Mouse (Mus musculus) heart, adult 9 months (tissue): ENCODE data around the gene Camk2b.
"Not testable (repeated sequence)": the region's sequence is repeated elsewhere in the genome, so short reads cannot be mapped to it uniquely, and the experiment has no call there.

Experiments
- DNase-seq, 2 experiments: peaks; one replicate each; pipeline ENCODE4 v3.0.0; 2022; ENCODE audit warnings: low spot score in 2 of 2

The Camk2b gene

GRCm38 (mm10) chr11:6066176-6066575 is at the start of gene Camk2b:
Camk2b (minus strand) TSS chr11:6066362.
- DNase-seq: no peak

- no peak for DNase-seq
Measured at GRCm38 (mm10) chr11:6111734-6112484, 45.7 kb upstream of the Camk2b start.

- no peak for DNase-seq
Measured at GRCm38 (mm10) chr11:6109990-6110389, 43.8 kb upstream of the Camk2b start.

- DNase-seq: no peak
Measured at GRCm38 (mm10) chr11:6108296-6108695, 42.1 kb upstream of the Camk2b start.

DNA sequence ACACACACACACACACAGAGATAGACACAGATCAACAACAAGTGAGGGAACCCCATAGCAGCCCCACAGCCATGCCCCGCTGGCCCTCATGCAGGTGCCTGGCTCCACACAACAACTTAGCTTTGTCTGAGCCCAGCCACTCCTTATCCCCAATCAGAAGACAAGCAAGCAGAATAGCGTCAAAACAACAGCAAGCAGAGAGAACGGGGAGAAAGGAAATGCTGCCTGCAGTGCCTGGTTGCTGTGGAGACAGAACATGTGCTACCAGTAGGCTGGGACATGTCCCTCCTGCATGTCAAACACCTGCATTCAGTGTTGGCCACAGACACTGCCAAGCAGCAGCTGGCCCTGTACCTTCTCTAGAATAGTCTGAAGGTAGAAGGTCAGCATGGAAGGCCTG is 41.6 kb upstream of the Camk2b start:
- no peak for DNase-seq

DNA sequence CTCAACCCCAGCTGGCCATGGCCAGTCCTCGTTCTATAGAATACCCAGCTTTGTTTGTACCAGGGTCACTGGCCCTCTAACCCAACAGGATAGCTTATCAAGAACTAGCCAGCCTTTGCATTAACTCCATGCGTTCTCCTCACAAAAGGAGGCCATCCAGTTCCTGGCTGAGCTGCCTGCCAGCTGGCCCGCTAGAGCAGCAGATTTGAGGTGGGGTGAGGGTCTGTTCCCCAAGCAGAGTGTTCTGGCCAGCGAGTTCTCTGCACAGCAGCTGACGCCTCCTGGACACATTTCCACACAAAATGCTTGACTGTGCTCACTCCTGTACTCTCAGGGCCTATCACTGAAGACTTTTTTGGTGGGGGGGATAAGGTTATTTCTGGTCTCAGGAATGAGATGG is 38.6 kb upstream of the Camk2b start:
- no peak for DNase-seq

- not testable (repeated sequence) for DNase-seq
Measured at GRCm38 (mm10) chr11:6096637-6097036, 30.5 kb upstream of the Camk2b start.

- DNase-seq: no peak
Measured at GRCm38 (mm10) chr11:6086991-6087390, 20.8 kb upstream of the Camk2b start.

DNA sequence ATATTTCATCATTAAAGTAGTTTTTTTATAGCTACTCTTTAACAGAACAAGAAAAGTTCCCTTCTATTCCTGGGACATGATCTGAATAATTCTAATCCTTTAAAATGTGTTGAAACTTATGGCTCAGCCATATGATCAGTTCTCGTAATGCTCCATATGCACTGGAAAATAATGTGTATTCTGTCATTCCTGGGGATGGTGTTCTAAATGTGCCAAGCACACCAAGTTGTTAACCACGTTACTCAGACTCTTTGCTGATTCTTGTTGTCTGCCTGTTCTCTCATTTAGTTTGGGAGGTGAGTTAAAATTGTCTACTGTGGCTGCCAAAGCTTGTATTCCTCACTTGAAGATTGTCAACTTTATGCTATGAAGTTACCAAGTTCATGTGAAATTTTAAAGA is 12.6 kb upstream of the Camk2b start:
- no peak for DNase-seq

DNA sequence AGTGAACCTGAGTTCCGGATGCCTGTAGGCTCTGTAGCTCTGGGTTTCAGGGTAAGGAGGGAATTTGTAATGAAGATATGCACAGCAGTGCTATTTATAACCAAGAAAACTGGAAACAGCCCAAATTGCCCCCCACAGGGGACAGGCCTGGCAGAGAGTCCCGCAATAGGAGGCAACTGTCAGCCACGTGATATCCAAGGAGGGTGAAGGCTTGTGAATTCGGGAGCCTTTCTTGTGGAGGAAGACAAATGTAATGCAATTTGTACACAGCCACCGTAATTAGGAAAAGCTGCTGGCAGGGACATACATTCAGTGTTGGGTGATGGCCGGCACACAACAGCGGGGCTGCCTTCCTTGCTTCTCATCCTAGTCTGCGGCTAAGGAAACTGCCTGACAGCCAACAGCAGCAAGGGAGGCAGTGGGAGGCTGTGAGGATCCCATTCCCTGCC is 9.5 kb upstream of the Camk2b start:
- no peak for DNase-seq

DNA sequence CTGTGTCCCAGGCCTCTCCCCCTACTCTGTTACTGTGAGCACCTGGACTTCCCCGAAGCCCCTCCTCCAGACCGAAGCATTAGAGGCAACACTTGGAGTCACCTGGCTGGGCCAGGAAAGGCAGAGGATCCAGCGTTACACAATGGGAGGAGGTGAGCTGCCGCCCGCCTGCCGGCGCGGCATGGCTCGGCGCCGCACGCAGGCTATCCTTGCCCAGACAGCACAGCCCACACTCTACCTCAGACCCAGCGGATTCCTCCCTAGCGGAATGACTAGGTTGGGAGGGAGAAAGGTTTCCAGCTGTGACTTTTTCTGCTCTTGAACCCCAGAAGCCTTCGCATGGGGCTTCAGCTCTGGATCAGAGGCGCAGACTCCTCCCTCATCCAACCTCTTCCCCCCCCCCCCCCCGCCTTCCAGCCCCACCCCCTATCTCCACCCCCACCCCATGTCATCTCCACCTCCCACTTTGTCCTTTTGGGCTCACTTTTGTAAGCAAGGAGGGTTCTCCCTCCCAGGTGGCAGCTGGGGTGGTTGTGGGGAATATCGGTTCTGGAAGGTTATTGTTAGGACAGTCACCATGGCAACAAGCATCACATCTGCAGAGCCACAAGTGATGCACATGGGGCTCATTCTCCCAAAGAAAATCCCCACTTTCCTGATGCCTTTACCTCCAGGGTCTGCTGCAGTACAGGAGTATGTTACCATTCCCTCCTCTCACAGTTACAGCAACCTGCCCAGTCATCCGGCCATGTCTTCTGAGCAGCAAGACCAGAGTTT is 2.2 kb upstream of the Camk2b start:
- DNase-seq: no peak

GRCm38 (mm10) chr11:6067160-6067559 is 998 bp upstream of the Camk2b start:
- DNase-seq: no peak

DNA sequence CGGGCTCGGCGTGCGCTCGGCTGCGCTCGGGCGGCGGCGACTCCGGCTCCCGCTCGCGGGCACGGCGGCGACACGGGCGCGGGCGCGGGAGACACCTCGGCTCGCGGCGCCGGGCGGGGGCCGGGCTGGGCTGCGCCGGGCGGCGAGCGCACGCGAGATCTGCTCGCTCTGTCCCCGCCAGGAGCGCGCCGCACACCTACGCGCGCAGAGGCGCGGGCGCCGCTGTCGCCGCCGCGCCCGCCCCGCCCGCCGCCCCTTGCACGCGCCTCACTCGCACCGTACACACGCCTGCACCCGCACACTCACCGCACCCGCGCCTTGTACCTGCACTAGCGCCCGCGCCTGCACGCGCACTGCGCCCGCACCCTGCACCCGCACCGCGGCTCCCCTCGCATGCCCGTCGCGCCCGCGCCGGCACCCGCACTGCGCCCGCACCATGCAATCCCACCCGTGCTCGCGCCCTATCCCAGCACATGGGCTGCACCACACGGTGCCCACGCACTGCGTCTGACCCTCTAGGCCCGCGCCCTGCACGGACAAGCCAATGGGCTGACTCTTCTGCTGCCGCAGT is 526 bp downstream of the Camk2b start:
- no peak for DNase-seq

- no peak for DNase-seq
Measured at GRCm38 (mm10) chr11:6065046-6065521, 1.1 kb downstream of the Camk2b start.

DNA sequence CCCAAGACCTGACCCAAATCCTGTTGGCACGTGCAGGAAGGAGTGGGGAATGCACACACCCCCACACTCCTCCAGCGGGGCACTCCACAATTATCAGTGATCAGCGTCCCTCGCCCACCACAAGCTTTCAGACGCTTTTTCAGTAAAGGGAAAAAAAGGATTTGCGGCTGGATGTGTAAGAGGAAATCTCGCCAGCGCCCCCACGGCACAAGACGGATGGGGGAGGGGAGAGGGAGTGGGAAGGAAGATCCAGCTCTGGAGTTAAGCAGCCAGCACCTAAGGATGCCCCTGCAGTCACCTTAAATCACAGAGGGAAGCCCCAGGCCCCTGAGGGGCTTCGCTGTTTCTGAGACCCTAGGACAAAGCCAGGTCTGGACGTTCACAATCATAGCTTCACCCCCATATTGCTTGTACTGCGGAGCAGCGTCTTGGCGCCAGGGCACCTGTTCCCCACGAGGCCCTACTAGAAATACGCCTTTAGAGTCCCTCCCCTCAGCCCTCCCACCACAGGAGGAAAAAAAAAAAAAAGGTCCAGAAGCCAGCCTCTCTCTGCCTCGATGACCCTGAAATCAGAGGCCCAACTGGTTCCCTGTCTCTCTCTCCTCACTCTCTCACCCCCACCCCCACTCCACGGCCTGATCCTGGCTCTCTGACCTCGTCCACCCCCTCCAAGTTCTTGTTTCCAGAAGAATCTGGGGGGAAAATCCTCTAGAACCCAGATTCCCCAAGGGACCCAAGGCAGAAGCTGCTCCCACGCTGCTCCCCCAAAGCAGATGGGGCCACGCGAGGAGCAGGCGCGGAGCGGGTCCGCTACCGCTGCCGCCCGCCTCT is 1.7 kb downstream of the Camk2b start:
- DNase-seq: no peak

DNA sequence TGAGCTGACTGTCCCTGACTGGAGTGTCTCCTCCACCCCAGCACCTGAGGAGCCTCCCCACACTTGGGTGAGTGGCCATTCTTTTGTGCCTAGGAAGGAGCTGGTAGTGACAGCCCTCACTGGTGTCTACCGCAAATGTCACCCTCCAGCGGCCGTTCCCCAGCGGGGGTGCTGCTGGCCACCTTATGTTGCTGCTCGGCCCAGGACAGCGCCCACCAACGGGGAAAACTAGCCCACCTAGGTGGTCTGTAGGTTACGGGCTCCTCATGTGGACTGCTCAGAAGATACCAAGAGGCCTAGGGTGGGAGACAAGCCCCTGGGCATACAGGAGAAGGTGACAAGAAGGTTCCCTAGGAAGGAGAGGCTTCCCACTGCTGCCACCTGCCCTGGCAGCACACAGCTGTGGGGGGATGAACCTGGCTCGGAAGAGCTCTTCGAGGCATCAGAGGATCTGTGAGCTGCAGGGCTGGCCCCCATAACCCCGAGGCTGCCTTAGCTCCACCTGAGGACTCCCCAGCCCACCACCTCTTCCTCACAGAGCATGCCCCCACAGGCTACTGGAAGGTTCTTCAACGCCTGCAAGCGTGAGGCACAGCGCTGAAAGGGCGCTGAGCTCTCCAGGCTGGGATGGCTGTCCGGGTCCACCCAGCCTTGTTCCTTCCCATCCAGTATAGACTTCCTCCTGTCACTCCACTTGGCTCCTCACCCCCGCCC is 2.5 kb downstream of the Camk2b start:
- no peak for DNase-seq

DNA sequence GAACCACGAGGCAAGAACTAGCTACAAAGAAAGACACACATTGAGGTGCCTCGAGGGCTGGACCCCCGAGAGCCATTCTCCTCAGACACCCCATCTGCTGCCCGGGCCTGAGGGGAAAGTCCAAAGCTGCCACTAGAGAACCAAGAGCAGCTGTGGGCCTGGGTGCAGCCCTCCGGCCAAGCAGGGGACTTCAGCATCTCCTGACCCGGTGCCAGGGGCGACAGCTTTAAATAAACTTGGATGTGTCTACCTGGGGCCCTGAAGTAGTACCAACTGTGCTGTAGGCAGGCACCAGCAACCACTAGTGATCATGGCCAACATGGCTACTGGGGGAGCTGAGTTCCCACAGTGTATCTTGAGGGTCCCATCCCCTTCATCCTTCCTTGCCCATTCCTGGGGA is 3.1 kb downstream of the Camk2b start:
- DNase-seq: no peak

DNA sequence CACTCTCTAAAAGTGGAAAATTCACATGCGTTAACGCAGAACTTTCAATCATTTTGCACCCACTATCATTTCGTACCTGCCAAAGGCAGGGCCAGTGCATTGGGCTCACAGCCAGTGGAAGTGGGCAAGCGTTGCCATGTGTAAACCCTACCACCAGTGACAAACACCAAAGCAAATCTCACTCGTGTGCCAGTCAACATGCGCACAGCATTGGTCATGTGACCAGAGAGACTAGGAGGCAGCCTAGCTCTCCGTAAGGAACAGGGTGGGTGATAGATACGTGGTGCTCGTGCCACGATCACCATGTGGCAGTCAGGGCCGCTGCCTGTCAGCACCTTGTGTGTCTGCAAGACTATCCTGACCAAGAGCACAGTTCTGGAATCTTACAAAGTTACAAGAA is 3.8 kb downstream of the Camk2b start:
- DNase-seq: no peak

DNA sequence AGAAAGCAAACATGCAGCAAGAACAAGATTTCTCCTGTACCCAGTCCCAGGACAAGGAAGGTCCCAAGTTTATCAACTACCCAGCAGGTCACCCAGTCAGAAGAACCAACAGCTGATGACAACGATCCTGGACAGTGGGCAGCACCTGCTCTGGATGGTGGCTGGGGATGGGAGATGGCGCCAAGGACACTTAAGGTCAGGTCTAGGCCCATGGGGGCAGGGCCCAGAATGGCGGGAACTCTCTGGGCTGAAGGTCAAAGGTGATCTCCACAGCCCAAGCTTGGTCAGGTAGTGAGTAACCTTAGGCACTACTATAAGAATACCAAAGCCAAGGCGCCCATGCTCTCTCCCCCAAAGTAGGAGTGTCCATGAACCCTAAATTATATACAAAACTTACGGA is 4.3 kb downstream of the Camk2b start:
- no peak for DNase-seq

- no peak for DNase-seq
Measured at GRCm38 (mm10) chr11:6059162-6059561, 7.0 kb downstream of the Camk2b start.

GRCm38 (mm10) chr11:6053386-6053785 is 12.8 kb downstream of the Camk2b start:
- no peak for DNase-seq
